Mouse (Mus musculus) adrenal gland (tissue): ENCODE data around the gene Crct1.

Source experiments
- intact Hi-C: fragments of 180-260 bp; cut with DNase I; formaldehyde crosslinking; loops from one replicate; pipeline ENCODE4 v1.15.1; 2025
- long read RNA-seq, 2 experiments: library from polyadenylated mRNA; unstranded; transcript quantifications; one replicate each; pipeline ENCODE4 v2.0.0; 2020; ENCODE audit warnings: borderline replicate concordance in 1 of 2; ENCODE audit not compliant: insufficient replicate concordance in 1 of 2

The Crct1 gene
- long read RNA-seq, experiment 1 = 0 reads
- long read RNA-seq, experiment 2 = 0 reads

GRCm38 (mm10) chr3:93015460-93016104, at the start of gene Crct1:
Gene Crct1 (minus strand): TSS chr3:93015687.
- intact Hi-C loops = no loop called here

GRCm38 (mm10) chr3:93052826-93053474, 37.5 kb upstream of the Crct1 start:
- intact Hi-C loops = no loop called here

GRCm38 (mm10) chr3:93050182-93050581, 34.7 kb upstream of the Crct1 start:
- intact Hi-C loops = no loop called here

- intact Hi-C loops = no loop called here
These were observed 16.0 kb upstream of the Crct1 start for GRCm38 (mm10) chr3:93031450-93031849.

GRCm38 (mm10) chr3:93025486-93025885, 10.0 kb upstream of the Crct1 start:
- intact Hi-C loops = loop anchor here (10.0 kb wide), 1 partner anchor 121 kb away; no protein-coding TSS in a partner anchor

GRCm38 (mm10) chr3:93023411-93024184, 8.1 kb upstream of the Crct1 start:
- intact Hi-C loops = loop anchor here (10.0 kb wide), 1 partner anchor 119 kb away; no protein-coding TSS in a partner anchor

GRCm38 (mm10) chr3:93021171-93021570, 5.7 kb upstream of the Crct1 start:
- intact Hi-C loops = loop anchor here (10.0 kb wide), 1 partner anchor 116 kb away; no protein-coding TSS in a partner anchor

GRCm38 (mm10) chr3:93018960-93019359, 3.5 kb upstream of the Crct1 start, which contains the start of gene Lce1m:
Gene Lce1m (minus strand): TSS chr3:93019060.
- intact Hi-C loops = no loop called here

- intact Hi-C loops = no loop called here
These were observed 616 bp downstream of the Crct1 start for GRCm38 (mm10) chr3:93014871-93015270.

- intact Hi-C loops = no loop called here
These were observed 1.1 kb downstream of the Crct1 start for GRCm38 (mm10) chr3:93014378-93014801.

GRCm38 (mm10) chr3:93002843-93003242, 12.6 kb downstream of the Crct1 start:
- intact Hi-C loops = no loop called here

GRCm38 (mm10) chr3:93000621-93001020, 14.9 kb downstream of the Crct1 start:
- intact Hi-C loops = no loop called here

GRCm38 (mm10) chr3:92998691-92999090, 16.8 kb downstream of the Crct1 start:
- intact Hi-C loops = no loop called here

GRCm38 (mm10) chr3:92991926-92992325, 23.6 kb downstream of the Crct1 start, which contains the start of gene Lce3f:
Gene Lce3f (plus strand): TSS chr3:92992226.
- intact Hi-C loops = no loop called here

- intact Hi-C loops = no loop called here
These were observed 37.0 kb downstream of the Crct1 start for GRCm38 (mm10) chr3:92978484-92978883.

- intact Hi-C loops = no loop called here
These were observed 48.7 kb downstream of the Crct1 start, which contains the start of gene Lce3e for GRCm38 (mm10) chr3:92966761-92967160. Gene Lce3e (plus strand): TSS chr3:92967061.
